Mouse (Mus musculus): ENCODE data around the gene Gna12. TPM values are rescaled to one million over a fixed set of nuclear protein-coding genes. Genes with fewer than 3 reads are reported as not detected.

Gna12 gene
- polyA plus RNA-seq, 1 experiment from 2014 or later = 65.0 TPM

DNA sequence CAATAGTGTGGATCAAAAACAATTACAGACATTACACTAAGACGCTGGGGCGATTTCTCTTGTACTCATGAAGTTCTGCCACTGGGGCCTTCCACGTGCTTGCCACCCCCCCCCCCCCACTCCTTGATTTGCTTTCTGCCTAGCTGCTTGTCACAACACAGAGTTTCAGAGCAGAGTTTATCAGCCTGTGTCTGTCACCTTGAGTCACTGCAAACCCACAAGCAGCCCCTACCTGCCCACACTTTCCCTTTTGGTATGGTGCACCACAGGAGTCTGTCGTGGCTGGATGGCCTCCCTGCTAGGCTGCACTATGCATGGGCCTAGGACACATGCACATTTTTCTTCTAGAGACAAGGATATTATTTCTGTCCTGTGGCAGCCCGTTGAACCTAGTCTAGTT, 31.5 kb downstream of the Gna12 start:
- Histone ChIP-seq H3K9ac (ENCODE audit: low read length) (no peak overlapping the region), H3K4me1 (ENCODE audit: control insufficient read depth, insufficient read depth, low read length) (no peaks in the 10 kb centered on the region), H3K4me3 (ENCODE audit: low read depth, low read length) (no peak overlapping the region), H3K9me3 (ENCODE audit: control insufficient read depth, low read length) (no peaks in the 10 kb centered on the region), H3K27me3 (ENCODE audit: control insufficient read depth, insufficient read depth, low read length) (no peaks in the 10 kb centered on the region), H3K4me2 (ENCODE audit: low read depth) (no peak overlapping the region), H3K36me3 (ENCODE audit: control insufficient read depth, insufficient read depth, low read length) (no peaks in the 10 kb centered on the region), H3K27ac (ENCODE audit: low read depth, low read length) (no peak overlapping the region)
- DNase-seq (ENCODE audit: low spot score) (no peak), ATAC-seq (ENCODE audit: insufficient read depth, low FRiP score, low TSS enrichment) (no peak)
- 75% methylated on average over 4 of the region's 5 CpGs for WGBS

DNA sequence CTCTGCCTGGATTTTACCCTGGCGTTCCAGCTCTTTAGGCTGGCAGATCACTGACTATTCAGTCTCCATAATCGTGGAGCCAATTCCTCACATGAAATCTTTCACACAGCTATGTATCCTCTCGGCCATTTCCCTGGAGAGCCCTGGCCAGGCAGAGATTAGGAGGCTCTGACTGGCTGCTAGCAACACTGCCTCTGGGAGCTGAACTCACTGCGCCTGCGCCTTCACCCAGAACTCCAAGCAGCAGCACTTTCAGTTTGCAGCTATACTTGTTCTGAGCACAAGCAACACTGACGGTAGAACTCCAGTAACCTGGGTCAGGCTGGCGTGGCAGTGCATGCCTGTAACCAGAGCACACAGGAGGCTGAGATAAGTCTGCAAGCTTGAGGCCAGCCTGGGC, 32.1 kb downstream of the Gna12 start:
- ATAC-seq (ENCODE audit: insufficient read depth, low FRiP score, low TSS enrichment) (no peak), DNase-seq (ENCODE audit: low spot score) (no peak)
- WGBS = 90% methylated on average over 7 of the region's 7 CpGs
- no peaks in the 10 kb centered on the region for H3K9me3 ChIP-seq (ENCODE audit: control insufficient read depth, low read length)
- H3K4me2 ChIP-seq (ENCODE audit: low read depth) = no peak overlapping the region
- no peaks in the 10 kb centered on the region for H3K27me3 ChIP-seq (ENCODE audit: control insufficient read depth, insufficient read depth, low read length)
- no peaks in the 10 kb centered on the region for H3K36me3 ChIP-seq (ENCODE audit: control insufficient read depth, insufficient read depth, low read length)
- no peak overlapping the region for H3K27ac ChIP-seq (ENCODE audit: low read depth, low read length)
- no peak overlapping the region for H3K4me3 ChIP-seq (ENCODE audit: low read depth, low read length)
- H3K4me1 ChIP-seq (ENCODE audit: control insufficient read depth, insufficient read depth, low read length) = no peaks in the 10 kb centered on the region
- H3K9ac ChIP-seq (ENCODE audit: low read length) = no peak overlapping the region

DNA sequence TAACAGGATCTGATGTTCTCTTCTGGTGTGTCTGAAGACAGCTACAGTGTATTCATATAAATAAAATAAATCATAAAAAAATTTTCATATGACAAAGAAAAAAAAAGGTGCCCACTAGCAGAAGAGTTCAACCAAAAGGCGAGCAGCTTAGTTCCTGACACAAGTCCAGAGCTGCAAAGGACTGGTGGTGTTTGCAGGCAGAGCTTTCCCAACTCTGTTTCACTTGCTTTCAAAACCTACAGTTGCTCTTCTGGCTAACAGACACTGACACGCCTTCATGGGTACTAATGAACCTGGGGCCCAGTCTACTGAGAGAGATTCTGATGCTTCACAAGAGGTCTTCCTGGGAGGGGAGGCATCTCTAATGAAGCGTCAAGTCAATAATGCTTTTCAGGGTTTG, 34.2 kb downstream of the Gna12 start:
- H3K36me3 ChIP-seq (ENCODE audit: control insufficient read depth, insufficient read depth, low read length) = no peaks in the 10 kb centered on the region
- no peak overlapping the region for H3K4me3 ChIP-seq (ENCODE audit: low read depth, low read length)
- H3K9ac ChIP-seq (ENCODE audit: low read length) = no peak overlapping the region
- no peak overlapping the region for H3K27ac ChIP-seq (ENCODE audit: low read depth, low read length)
- DNase-seq (ENCODE audit: low spot score) (no peak), ATAC-seq (ENCODE audit: insufficient read depth, low FRiP score, low TSS enrichment) (no peak)
- H3K9me3 ChIP-seq (ENCODE audit: control insufficient read depth, low read length) = no peaks in the 10 kb centered on the region
- WGBS = 83% methylated on average over 3 of the region's 3 CpGs
- no peaks in the 10 kb centered on the region for H3K27me3 ChIP-seq (ENCODE audit: control insufficient read depth, insufficient read depth, low read length)
- H3K4me2 ChIP-seq (ENCODE audit: low read depth) = no peak overlapping the region
- peaks cover 6% of the 10 kb centered on the region; the same call in 1 of the 2 replicates for H3K4me1 ChIP-seq (ENCODE audit: control insufficient read depth, insufficient read depth, low read length)

DNA sequence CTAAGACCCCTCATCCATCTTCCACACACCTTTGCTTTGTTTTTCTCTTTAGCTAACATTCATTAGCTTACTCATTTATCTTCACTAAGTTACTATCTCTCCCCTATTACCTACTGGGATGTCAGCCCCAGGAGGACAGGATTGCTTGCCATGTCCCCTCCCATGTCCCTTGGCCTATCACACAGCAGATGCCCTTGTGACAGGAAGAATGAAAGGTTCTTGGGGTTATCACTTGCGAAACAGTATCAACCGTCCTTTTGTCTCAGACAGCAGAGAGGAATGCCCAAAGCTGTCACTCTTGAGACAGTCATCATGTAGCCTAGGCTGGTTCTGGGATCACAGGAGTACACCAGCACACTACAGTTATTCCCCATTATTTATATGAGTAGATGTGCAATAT, 35.1 kb downstream of the Gna12 start:
- H3K4me3 ChIP-seq (ENCODE audit: low read depth, low read length) = no peak overlapping the region
- ATAC-seq (ENCODE audit: insufficient read depth, low FRiP score, low TSS enrichment) = no peak
- no peak overlapping the region for H3K27ac ChIP-seq (ENCODE audit: low read depth, low read length)
- H3K4me1 ChIP-seq (ENCODE audit: control insufficient read depth, insufficient read depth, low read length) = peaks cover 7% of the 10 kb centered on the region; the same call in 1 of the 2 replicates
- DNase-seq (ENCODE audit: low spot score) = no peak
- H3K9me3 ChIP-seq (ENCODE audit: control insufficient read depth, low read length) = no peaks in the 10 kb centered on the region
- H3K36me3 ChIP-seq (ENCODE audit: control insufficient read depth, insufficient read depth, low read length) = no peaks in the 10 kb centered on the region
- WGBS = 60% methylated on average over 2 of the region's 2 CpGs
- no peaks in the 10 kb centered on the region for H3K27me3 ChIP-seq (ENCODE audit: control insufficient read depth, insufficient read depth, low read length)
- H3K9ac ChIP-seq (ENCODE audit: low read length) = no peak overlapping the region
- no peak overlapping the region for H3K4me2 ChIP-seq (ENCODE audit: low read depth)

DNA sequence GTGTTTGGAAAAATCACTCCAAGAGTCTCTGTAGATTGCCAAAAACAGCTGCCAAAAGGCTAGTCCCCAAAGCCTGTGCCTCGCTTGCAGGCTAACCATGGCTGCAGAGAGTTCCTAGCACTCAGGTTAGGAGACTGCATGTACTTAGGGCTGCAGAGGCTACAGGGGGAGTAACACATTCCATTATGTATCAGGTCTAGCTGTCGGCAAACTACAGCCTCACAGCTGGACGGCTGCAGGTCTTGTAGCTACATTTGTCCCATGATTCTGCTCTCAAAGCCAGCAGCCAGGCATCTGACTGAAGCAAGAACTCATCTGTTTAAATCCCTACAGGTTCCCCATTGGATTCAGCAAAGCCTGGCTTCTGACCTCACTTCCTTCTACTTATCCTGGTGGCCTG, 35.5 kb downstream of the Gna12 start:
- Histone ChIP-seq H3K27me3 (ENCODE audit: control insufficient read depth, insufficient read depth, low read length) (no peaks in the 10 kb centered on the region), H3K4me1 (ENCODE audit: control insufficient read depth, insufficient read depth, low read length) (peaks cover 7% of the 10 kb centered on the region; the same call in 1 of the 2 replicates), H3K36me3 (ENCODE audit: control insufficient read depth, insufficient read depth, low read length) (no peaks in the 10 kb centered on the region), H3K9me3 (ENCODE audit: control insufficient read depth, low read length) (no peaks in the 10 kb centered on the region), H3K4me2 (ENCODE audit: low read depth) (no peak overlapping the region), H3K9ac (ENCODE audit: low read length) (no peak overlapping the region), H3K4me3 (ENCODE audit: low read depth, low read length) (no peak overlapping the region), H3K27ac (ENCODE audit: low read depth, low read length) (no peak overlapping the region)
- ATAC-seq (ENCODE audit: insufficient read depth, low FRiP score, low TSS enrichment) = no peak
- no peak for DNase-seq (ENCODE audit: low spot score)
- 46% methylated on average over 3 of the region's 3 CpGs for WGBS

DNA sequence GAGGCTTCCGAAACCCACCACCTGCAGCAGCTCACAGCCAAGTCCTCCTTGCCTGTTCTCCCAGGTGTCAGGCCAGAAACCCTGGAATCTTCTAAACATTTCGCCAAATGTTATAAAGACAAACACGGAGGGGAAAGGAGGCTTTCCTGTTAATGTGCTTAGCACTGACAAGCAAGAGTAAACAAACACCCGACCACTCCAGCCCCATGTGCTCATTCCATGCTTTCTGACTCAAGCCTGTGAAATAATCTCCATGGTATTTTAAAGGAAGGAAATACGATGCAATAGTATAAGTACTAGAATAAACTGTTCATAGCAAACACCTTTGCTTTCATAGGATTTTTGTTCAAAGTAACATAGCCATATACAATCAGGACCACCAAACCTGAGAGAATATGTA, 38.0 kb downstream of the Gna12 start:
- ATAC-seq (ENCODE audit: insufficient read depth, low FRiP score, low TSS enrichment) (no peak), DNase-seq (ENCODE audit: low spot score) (no peak)
- H3K9ac ChIP-seq (ENCODE audit: low read length) = no peak overlapping the region
- H3K4me3 ChIP-seq (ENCODE audit: low read depth, low read length) = no peak overlapping the region
- no peaks in the 10 kb centered on the region for H3K27me3 ChIP-seq (ENCODE audit: control insufficient read depth, insufficient read depth, low read length)
- no peak overlapping the region; the same call in 1 of the 2 replicates for H3K27ac ChIP-seq (ENCODE audit: low read depth, low read length)
- no peak overlapping the region for H3K4me2 ChIP-seq (ENCODE audit: low read depth)
- H3K9me3 ChIP-seq (ENCODE audit: control insufficient read depth, low read length) = no peaks in the 10 kb centered on the region
- WGBS = 62% methylated on average over 5 of the region's 5 CpGs
- peaks cover 7% of the 10 kb centered on the region; the same call in 1 of the 2 replicates for H3K4me1 ChIP-seq (ENCODE audit: control insufficient read depth, insufficient read depth, low read length)
- H3K36me3 ChIP-seq (ENCODE audit: control insufficient read depth, insufficient read depth, low read length) = no peaks in the 10 kb centered on the region

DNA sequence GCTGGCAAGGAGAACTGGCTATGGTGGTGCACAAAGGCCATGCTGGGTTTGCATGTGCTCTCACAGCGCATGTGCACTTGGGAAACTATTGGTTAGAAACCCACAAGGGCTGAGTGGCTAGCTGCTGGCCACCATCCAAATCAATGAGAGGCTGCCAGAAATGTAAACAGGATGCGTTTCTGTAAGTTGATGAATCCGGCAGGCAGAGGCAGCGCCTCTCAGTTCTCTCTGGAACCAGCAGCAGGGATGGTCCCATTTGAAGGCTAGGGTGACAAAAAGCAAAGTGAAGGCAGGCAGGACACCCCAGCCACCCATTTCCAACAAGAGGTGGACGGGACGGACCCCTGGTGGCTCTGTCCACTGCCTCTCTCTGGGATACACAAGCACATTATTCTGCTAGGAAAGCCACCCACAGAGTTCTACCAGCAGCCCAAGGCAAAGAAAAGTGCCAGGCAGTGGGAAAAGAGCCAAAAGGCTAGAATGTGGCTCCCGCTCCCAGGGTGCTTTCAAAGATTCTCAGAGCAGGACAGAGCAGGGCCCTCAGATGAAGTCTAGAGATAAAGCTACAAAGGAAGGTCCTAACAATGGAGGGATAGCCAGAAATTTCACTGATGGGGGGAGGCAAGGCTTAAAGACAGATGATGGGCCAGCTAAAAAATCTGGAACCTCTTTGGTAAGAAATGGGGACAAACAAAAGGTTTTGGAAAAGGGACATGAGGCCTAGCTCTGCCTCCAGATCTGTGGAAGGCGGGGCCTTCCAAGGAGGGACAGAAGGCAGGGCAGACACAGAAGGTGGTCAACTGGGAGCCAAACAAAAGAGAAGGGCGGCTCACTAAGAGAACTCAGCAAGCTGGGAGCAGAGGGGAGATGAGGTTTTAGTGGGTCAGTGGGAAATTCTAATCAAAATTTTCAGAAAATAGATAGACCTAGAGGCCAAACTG, 39.0 kb downstream of the Gna12 start:
- 57% methylated on average over 9 of the region's 9 CpGs for WGBS
- no peak overlapping the region for H3K9ac ChIP-seq (ENCODE audit: low read length)

DNA sequence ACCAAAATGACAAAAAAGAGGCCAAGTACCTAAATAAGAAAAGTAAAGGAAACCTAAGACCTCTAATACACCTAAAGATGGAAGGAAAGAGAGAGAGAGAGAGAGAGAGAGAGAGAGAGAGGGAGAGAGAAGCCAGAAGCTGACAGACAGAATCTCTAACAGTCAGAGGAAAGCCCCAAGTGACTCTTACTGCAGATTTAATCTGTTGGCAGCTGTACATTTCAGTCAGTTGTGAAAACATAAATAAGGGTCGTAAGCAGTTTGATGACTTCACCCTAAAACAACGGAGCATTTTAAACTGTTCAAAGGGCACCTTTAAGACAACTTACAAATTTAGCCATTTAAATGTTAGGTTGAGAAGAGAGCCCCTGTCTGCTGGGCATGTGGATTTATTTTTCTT, 39.8 kb downstream of the Gna12 start:
- 71% methylated on average over 2 of the region's 2 CpGs for WGBS
- peaks cover 7% of the 10 kb centered on the region; the same call in 1 of the 2 replicates for H3K4me1 ChIP-seq (ENCODE audit: control insufficient read depth, insufficient read depth, low read length)
- H3K27ac ChIP-seq (ENCODE audit: low read depth, low read length) = no peak overlapping the region

More for the DNA sequence above, 39.0 kb downstream of the Gna12 start:
- no peaks in the 10 kb centered on the region for H3K36me3 ChIP-seq (ENCODE audit: control insufficient read depth, insufficient read depth, low read length)
- H3K27me3 ChIP-seq (ENCODE audit: control insufficient read depth, insufficient read depth, low read length) = no peaks in the 10 kb centered on the region
- H3K9me3 ChIP-seq (ENCODE audit: control insufficient read depth, low read length) = no peaks in the 10 kb centered on the region
- peak overlapping the region; percentile 67 for H3K27ac ChIP-seq (ENCODE audit: low read depth, low read length)
- no peak overlapping the region for H3K4me3 ChIP-seq (ENCODE audit: low read depth, low read length)
- DNase-seq (ENCODE audit: low spot score) (no peak), ATAC-seq (ENCODE audit: insufficient read depth, low FRiP score, low TSS enrichment) (no peak)
- peaks cover 7% of the 10 kb centered on the region; the same call in 1 of the 2 replicates for H3K4me1 ChIP-seq (ENCODE audit: control insufficient read depth, insufficient read depth, low read length)
- H3K4me2 ChIP-seq (ENCODE audit: low read depth) = no peak overlapping the region

DNA sequence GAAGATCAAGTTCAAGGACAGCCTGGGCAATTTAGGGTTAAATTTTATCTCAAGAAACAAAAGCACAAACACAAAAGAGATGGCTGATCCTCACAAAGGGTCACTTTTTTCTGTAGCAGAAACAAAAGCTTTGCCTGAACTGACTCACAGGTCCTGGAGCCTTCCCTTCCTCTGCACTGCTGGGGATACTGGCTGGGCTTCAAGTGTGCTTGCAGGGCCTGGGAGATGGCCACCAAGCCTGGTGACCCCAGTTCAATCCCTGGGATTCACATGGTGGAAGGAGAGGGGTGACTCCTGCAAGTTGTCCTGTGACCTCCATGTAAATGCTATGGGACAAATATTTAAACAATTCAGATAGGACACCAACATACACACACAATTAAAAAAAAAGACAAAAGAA, 40.7 kb downstream of the Gna12 start:
- ATAC-seq (ENCODE audit: insufficient read depth, low FRiP score, low TSS enrichment) (no peak), DNase-seq (ENCODE audit: low spot score) (no peak)
- Histone ChIP-seq H3K9ac (ENCODE audit: low read length) (no peak overlapping the region), H3K27ac (ENCODE audit: low read depth, low read length) (no peak overlapping the region), H3K36me3 (ENCODE audit: control insufficient read depth, insufficient read depth, low read length) (no peaks in the 10 kb centered on the region; the same call in 1 of the 2 replicates), H3K4me1 (ENCODE audit: control insufficient read depth, insufficient read depth, low read length) (peaks cover 7% of the 10 kb centered on the region; the same call in 1 of the 2 replicates), H3K4me3 (ENCODE audit: low read depth, low read length) (no peak overlapping the region), H3K9me3 (ENCODE audit: control insufficient read depth, low read length) (no peaks in the 10 kb centered on the region), H3K4me2 (ENCODE audit: low read depth) (no peak overlapping the region), H3K27me3 (ENCODE audit: control insufficient read depth, insufficient read depth, low read length) (no peaks in the 10 kb centered on the region)

More for the DNA sequence above, 39.8 kb downstream of the Gna12 start:
- Histone ChIP-seq H3K4me3 (ENCODE audit: low read depth, low read length) (no peak overlapping the region), H3K27me3 (ENCODE audit: control insufficient read depth, insufficient read depth, low read length) (no peaks in the 10 kb centered on the region), H3K9ac (ENCODE audit: low read length) (no peak overlapping the region), H3K4me2 (ENCODE audit: low read depth) (no peak overlapping the region), H3K36me3 (ENCODE audit: control insufficient read depth, insufficient read depth, low read length) (no peaks in the 10 kb centered on the region), H3K9me3 (ENCODE audit: control insufficient read depth, low read length) (no peaks in the 10 kb centered on the region)
- DNase-seq (ENCODE audit: low spot score) (no peak), ATAC-seq (ENCODE audit: insufficient read depth, low FRiP score, low TSS enrichment) (no peak)

Measured in neural tube, embryonic 11.5 days (tissue).